Mouse (Mus musculus) CH12.LX (cell line): ENCODE measurements around the gene Lrrc61.

Experiments
- CHD1 ChIP-seq: IDR thresholded peaks from 2 replicates; pipeline ENCODE4 v1.6.1; 2012; ENCODE audit warnings: low read depth, low read length, improper control_type of control experiment, inconsistent platforms
- CHD2 ChIP-seq: IDR thresholded peaks from 2 replicates; pipeline ENCODE4 v1.6.1; 2011; ENCODE audit warnings: low read length, improper control_type of control experiment
- CTCF ChIP-seq, 2 experiments: IDR thresholded peaks in 1 of 2; conservative IDR thresholded peaks in 1 of 2; 2 replicates each; pipeline ENCODE4 v1.5.1; 2011 to 2012; ENCODE audit warnings: low read depth in 2 of 2, low read length in 2 of 2, improper control_type of control experiment in 1 of 2, inconsistent platforms in 1 of 2, mild to moderate bottlenecking in 1 of 2, moderate library complexity in 1 of 2
- E2F4 ChIP-seq: IDR thresholded peaks from 2 replicates; pipeline ENCODE4 v1.6.1; 2011; ENCODE audit warnings: low read depth, low read length, improper control_type of control experiment; ENCODE audit not compliant: insufficient replicate concordance
- EP300 ChIP-seq: IDR thresholded peaks from 2 replicates; pipeline ENCODE4 v1.6.1; 2011; ENCODE audit warnings: low read length, improper control_type of control experiment
- MAX ChIP-seq: IDR thresholded peaks from 2 replicates; pipeline ENCODE4 v1.6.1; 2011; ENCODE audit warnings: low read length, improper control_type of control experiment
- NELFE ChIP-seq: IDR thresholded peaks from 2 replicates; pipeline ENCODE4 v1.6.1; 2011; ENCODE audit warnings: low read depth, low read length, improper control_type of control experiment
- POLR2A ChIP-seq: IDR thresholded peaks from 2 replicates; pipeline ENCODE4 v1.6.1; 2011; ENCODE audit warnings: low read depth, mild to moderate bottlenecking, improper control_type of control experiment, low read length
- USF1 ChIP-seq: IDR thresholded peaks from 2 replicates; pipeline ENCODE4 v1.6.1; 2014; ENCODE audit warnings: low read depth, mild to moderate bottlenecking, inconsistent platforms, low read length, improper control_type of control experiment
- USF2 ChIP-seq: conservative IDR thresholded peaks from 2 replicates; pipeline ENCODE4 v1.6.1; 2011; ENCODE audit warnings: low read depth, low read length, improper control_type of control experiment
- ZNF384 ChIP-seq: IDR thresholded peaks from 2 replicates; pipeline ENCODE4 v1.6.1; 2012; ENCODE audit warnings: low read depth, low read length, improper control_type of control experiment, inconsistent platforms

DNA sequence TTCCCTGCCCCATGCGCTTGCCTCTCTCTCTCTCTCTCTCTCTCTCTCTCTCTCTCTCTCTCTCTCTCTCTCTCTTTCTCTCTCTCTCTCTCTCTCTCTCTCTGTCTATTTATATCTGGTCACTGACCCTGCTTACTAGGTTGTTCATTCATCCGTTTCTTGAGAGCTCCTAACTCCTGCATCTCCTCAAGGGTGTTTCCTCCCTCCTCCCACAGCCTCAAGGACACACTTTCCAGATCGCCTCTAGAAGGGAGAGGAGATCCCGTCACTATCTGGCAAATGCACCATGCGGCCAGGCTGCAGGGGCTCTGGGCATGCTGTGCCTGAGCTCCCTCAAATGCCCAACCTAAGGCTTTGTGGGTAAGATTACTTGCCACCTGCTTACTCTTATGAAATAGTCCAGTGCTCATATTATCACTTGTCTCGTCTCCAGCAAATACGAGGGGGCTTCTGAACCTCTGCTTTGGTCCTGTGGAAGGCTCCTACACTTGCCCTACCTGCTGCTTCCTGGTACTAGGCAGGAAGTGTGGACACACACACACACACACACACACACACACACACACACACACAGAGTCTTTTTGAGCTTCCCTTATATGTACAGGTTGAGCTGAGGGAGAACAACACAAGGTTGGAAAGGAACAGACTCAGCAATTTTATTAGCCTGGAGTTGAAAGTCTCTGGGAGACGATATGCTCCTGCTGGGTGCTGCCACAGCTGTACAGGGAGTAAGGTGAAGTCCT lies 14.6 kb downstream of the Lrrc61 start:
- no peak for TF ChIP-seq NELFE
- no peak for TF ChIP-seq POLR2A
- no peak for TF ChIP-seq EP300
- TF ChIP-seq CHD2 = no peak
- TF ChIP-seq CTCF (conservative IDR thresholded peaks at IDR 0.05 in 1 of 2, IDR thresholded peaks at IDR 0.05 in 1 of 2; ENCODE audit: low read depth in 2 of 2, low read length in 2 of 2) = no peak
- TF ChIP-seq ZNF384 = no peak
- no peak for TF ChIP-seq E2F4
- TF ChIP-seq MAX = no peak
- no peak for TF ChIP-seq USF1
- no peak for TF ChIP-seq CHD1
- no peak for TF ChIP-seq USF2
